Mouse (Mus musculus) frontal cortex, postnatal 10 days (tissue): Measurements from ENCODE around the gene Trim17.
A peak's percentile ranks its signal among the peaks of the same experiment; 100 is the strongest.

Experiments used
- DNase-seq, 2 experiments: peaks; one replicate each; pipeline ENCODE4 v3.0.0; 2022; ENCODE audit warnings: low spot score in 2 of 2, mixed read lengths in 1 of 2

Gene Trim17

GRCm38 (mm10) chr11:58954420-58955142, at the start of gene Trim17, which contains the start of gene Hist3h2a:
Trim17 (plus strand) TSS chr11:58954685.
Hist3h2a (plus strand) TSS chr11:58954685.
- peak; percentile 85 to 93 for DNase-seq

DNA sequence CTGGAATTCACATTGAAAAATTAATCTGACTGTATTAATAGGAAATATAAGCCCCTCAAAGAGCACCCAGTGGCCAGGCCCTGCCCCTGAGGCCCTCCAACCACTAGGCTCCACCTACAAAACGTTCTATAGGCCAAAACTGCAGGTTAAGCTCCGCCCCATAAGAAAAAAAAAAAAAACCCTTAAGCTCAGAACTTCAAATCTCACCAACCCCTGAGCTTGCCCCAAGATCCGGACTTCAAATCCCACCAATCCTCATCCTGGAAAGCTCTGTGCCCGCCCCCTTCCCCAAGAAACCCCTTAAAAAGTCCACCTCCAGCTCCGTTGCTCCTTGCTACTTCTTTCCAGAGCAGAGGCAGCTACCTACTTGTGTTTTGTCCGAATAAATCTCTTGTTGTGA, 49.6 kb upstream of the Trim17 start:
- DNase-seq: peak in 1 of 2 experiments; percentile 43

- no peak for DNase-seq
Observed at GRCm38 (mm10) chr11:58913776-58914175, 40.7 kb upstream of the Trim17 start.

DNA sequence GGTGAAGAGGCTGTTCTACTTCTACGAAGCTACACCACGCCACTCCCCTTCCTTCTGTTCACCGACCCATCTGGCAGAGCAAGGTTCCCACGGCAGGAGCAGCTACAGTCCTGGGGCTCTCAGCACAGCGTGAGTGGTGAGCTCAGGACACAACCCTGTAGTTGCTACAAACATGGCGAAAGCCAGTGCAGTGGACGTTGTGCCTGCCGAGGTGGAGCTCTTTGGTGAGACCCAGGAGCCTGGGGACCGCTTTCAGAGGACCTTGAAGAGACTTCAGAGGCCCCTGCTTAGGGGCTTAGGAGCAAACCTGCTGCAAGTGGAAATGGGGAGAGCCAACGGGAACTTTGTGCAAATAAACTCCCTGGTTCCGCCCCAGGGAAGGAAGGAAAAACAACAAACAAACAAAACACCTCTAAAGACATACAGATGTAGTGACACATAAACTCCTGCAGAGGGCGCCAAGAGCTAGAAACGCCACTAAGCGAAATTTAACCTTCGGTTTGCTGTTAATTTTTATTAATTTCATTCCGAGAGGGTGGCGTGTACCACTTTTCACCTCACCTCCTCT, 39.9 kb upstream of the Trim17 start:
- DNase-seq: no peak

GRCm38 (mm10) chr11:58916879-58917744, 37.4 kb upstream of the Trim17 start:
- no peak for DNase-seq

DNA sequence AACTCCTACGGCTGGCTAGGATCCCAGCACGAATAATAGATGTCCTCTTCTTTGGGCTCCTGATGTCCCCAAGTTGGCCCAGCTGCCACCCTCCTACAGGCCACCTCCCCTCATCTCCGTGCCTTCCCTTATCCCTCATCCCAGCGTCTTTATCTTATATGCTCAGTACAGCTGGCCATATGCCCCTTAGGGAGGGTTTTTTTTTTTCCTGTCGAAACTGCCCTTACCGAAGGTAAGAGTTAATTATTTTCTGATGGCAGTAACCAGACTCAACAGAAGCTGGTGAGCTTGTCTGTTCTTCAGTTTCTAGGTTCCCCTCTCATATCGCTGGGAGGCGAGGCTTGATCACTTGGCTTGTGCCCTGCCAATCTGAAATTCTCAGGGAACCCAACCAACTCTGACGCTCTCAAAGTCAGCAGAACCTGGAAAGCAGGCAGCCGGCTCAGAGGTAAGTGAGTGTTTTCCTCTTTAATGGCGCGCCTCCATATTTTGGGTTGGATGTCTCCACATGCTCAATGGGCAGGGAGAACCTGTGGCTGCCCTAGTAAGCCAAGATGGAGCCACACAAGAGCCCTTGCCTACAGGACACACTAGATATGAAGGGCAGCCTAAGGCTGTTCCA, 36.6 kb upstream of the Trim17 start, which contains the start of gene Btnl10:
Gene Btnl10, plus strand, starts transcription at position 164 of the 622 bp plus-strand sequence.
- DNase-seq: no peak

- no peak for DNase-seq
Observed at GRCm38 (mm10) chr11:58918759-58919158, 35.7 kb upstream of the Trim17 start.

DNA sequence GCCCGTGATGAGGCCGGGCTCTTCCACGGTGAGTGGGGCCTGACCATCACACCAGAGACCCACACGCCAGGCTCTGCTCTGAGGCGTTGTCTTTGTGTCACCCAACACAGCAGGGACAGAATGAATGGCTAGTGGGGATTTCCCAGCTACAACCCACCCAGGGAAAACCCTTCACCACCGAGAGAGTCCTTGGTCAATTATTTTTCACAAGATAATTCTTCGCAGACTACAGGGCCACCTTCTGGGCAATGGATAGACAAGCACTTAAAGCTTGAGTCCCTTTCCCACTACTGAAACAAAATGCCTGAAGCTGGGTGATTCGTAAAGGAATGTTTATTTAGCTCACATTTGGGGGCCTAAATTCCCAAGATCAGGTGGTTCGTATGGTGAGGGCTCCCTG, 32.1 kb upstream of the Trim17 start:
- no peak for DNase-seq

DNA sequence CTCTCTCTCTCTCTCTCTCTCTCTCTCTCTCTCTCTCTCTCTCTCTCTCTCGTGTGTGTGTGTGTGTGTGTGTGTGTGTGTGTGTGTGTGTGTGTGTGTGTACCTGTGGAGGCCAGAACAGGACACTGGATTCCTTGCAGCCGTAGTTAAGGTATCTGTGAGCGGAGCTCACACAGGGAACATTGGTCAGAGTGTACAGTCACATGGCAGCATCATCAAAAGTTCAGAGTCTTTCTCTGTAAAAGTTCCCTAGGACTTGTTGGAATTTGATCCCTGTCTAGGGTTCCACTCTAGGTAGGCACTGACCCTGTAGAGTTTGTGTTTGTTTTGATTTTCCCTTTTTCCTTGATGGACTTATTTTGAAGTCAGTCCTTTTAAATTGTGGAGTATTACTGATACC, 27.8 kb upstream of the Trim17 start:
- DNase-seq: no peak

GRCm38 (mm10) chr11:58927053-58927452, 27.4 kb upstream of the Trim17 start:
- DNase-seq: no peak

- no peak for DNase-seq
Observed at GRCm38 (mm10) chr11:58927790-58928651, 26.5 kb upstream of the Trim17 start.

GRCm38 (mm10) chr11:58929055-58929454, 25.4 kb upstream of the Trim17 start:
- DNase-seq: no peak

GRCm38 (mm10) chr11:58929641-58930040, 24.8 kb upstream of the Trim17 start:
- DNase-seq: no peak

- no peak for DNase-seq
Observed at GRCm38 (mm10) chr11:58930254-58930653, 24.2 kb upstream of the Trim17 start.

DNA sequence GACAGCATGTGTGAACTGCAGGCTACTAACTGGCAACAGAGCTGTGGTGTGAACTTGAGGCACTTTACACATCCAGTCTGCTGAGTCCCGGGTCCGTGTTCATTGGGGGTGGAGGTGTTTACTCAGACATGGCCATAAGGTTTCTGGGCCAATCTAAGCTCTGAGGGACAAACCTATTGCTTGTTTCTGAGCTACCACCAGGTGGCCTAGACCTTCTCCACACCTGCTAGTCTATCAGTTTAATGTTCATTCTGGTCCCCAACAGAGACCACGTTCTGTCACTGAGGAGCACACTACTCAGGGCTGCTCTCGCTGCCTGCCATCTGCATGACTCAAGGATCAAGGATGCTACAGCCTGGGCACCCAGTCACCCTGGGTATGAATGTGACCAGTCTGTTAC, 22.9 kb upstream of the Trim17 start:
- no peak for DNase-seq

DNA sequence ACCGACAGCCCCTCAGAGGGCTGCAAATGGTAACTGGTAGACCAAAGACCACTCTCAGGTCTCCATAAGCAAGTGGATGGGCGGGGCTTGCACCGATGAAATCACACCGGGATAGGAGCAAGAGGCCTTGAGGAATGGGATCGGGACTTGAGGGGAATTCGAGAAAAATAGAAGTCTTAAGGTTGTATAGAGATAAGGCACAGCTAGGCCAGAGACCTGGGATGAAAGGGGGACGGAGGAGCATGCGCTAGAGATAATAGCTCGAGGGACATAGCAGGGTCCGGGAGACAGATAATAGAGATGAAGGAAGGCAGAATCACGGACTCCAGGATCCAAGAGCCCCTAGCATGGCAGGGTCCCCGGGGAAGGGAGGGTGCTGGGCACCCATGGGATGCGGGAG, 16.6 kb upstream of the Trim17 start:
- DNase-seq: no peak

DNA sequence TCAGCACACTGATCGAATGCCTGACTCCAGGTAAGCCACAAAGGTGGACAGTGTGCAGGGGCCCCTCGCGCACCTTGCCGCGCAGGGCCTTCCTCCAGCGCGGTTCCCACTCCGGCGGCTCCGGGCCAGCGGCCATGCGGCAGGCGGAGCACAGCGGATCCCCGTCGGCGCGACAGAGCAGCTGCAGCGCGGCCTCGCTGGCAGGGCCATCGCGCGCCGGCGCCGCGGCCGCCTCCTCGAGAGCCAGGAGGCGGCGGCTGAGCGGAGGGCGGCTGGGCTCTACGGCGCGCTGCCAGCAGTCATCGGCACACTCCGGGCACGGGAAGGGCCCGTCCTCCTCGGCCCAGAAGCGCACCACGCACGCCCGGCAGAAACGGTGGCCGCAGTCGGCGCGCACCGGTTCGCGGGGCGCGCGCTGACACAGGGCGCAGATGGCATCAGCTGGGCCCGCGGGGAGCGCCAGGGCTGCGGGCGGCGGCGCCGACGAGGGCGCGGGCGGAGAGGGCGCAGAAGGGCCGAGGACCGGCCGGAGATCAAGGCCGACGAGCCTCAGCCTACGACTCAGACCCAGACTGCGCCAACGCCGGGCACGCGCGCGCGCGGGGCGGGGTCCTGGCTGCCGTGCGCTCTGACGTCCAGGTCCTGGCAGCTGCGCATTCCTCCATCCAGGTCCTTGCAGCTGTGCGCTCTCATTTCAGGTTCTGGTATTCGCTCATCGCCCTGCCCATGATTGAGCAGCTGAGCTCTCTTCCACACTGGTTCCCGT, 16.0 kb upstream of the Trim17 start, which contains the start of gene Rnf187:
Gene Rnf187, minus strand, starts transcription at position 595 of the 766 bp plus-strand sequence.
- peak; percentile 87 to 88 for DNase-seq

DNA sequence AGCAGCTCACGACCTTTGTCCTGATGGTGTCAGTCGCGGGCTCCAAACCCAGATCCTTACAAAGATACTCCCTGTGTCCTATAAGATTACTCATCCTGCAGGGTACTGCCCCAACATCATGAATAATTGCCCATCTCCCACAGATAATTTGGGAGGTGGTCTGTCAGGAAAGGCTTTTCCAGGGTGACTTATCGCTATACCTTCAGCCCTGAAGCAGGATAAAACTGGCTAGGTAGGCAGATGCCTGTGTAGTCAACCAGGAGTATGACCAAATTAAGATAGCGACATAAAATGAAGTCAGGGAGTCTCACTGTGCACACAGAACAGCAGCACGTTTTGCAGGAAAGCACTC, 15.4 kb upstream of the Trim17 start:
- no peak for DNase-seq

GRCm38 (mm10) chr11:58944136-58944535, 10.3 kb upstream of the Trim17 start:
- no peak for DNase-seq

DNA sequence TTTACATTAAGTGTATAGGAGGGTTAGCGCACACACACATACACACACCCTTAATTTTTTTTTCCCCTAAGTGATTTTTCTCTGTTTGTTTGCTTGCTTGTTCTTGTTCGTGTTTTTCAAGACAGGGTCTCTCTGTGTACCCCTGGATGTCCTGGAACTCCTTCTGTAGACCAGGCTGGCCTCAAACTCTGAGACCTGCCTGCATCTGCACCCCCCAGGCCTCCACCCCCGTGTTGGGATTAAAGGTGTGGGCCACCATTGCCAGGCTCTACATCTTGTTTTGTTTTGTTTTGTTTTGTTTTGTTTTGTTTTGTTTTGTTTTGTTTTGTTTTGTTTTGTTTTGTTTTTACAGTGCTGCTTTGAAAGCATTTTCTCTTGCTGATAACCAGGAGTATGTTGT, 7.2 kb upstream of the Trim17 start:
- no peak for DNase-seq
